Mouse (Mus musculus) fibroblast of lung, adult 2 months (primary cell): ENCODE results near the gene Adgrg7.

Experiments
- DNase-seq: peaks from one replicate; pipeline ENCODE4 v3.0.0-alpha.2; 2011; ENCODE audit warnings: low read depth

Gene Adgrg7

DNA sequence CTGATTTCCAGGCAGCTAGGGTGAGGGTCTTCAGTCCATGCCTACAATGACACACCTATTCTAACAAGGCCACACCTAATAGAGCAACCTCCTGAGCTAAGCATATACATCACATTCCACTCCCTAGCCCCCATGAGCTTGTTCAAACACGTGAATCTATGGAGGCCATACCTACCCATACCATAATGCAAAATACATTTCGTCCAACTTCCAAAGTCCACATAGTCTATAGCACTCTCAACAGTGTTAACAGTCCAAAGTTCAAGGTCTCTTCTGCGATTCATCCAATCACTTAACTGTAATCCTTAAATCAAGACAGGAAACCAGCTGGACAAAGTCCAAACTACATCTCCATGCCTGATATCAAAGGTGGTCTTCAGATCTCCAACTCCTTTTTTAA, 85.6 kb downstream of the Adgrg7 start:
- DNase-seq: no peak

DNA sequence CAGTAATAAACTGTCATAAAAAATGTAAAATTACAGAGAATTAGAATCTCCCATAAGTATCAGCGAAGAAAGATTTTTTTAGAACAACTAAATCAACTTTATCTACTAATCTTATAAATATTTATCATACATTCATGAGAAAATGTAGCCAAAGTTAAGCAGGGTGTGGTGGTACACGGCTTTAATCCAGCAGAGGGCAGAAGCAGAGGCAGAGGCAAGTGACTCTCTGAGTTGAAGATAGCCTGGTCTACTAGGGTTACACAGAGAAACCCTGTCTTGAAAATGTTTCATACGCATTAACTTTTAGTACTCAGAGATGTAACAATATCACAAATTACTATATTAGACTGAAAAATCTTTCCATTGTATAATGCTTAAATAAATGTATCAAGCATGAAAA, 89.9 kb downstream of the Adgrg7 start:
- no peak for DNase-seq

DNA sequence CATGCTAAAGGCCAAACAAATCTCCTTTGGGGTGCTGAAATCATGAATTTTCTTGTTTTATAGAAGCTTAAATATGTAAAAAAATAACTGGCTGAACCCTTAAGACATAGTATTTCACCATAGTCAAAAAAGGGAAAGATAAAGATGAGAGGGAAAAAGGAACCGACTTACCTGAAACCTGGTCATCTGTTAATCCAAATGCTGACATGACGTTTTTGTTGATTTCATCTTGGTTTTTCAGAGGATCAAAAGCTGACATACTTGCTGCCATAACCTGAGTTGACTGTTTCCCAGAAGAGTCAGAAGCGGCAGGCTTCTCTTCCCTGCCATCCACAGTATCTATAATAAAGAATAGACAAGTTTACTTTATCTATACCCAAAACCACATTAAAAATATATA, 94.8 kb downstream of the Adgrg7 start:
- DNase-seq: no peak

DNA sequence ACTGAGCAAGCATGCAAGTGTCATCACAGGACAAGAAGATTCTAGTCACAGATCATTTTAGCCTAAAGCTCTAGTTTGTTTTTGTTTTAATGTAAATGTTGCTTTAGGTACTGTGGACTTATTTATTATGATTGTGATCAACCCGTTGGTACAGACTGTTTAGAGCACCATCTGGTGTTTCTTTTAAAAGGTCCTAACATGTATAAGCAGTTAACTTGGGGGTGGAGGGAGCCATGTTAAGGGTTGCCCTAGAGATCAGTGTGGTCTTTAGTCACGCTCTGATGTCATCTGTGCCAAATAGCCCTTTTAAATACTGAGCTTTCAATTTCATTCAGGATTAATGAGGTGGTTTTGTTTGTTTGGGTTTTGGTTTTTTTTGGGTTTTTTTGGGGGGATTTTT, 99.2 kb downstream of the Adgrg7 start:
- DNase-seq: no peak

DNA sequence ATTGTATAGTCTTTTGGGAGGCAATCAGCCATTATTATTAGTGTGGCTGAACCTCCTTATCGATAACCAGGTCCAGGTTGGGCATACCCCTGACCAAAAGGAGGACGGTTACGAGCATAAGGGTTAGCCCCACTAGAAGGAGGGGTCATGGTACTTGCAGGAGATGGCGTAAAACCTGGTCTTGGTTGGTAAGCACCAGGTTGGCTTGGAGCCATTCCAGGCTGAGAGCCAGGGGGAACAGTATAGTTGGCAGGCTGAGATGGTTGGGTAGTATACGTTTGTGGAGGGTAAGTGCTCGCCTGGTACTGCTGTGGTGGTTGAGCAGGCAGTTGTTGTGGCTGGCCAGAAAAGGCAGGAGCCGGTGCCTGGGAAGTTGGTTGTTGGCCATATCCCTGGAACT, 104.9 kb downstream of the Adgrg7 start:
- no peak for DNase-seq

DNA sequence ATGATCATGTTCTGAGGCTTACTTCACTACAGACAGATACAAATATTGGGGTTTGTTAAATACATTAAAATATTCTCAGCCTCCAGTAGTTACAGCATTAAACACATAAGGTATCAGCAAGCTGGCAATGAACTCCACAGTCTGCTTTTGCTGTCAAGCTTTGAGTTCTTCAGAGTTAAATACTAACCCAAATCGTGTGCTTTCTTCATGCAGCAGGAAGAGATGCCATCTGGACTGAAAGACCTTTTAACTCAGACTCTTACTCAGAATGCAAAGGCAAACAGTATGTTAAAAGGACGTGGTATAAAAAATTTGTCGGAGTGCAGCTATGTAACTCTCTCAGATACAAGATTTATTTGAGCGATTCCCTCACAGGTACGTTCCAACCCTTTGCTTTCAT, 108.9 kb downstream of the Adgrg7 start:
- no peak for DNase-seq

DNA sequence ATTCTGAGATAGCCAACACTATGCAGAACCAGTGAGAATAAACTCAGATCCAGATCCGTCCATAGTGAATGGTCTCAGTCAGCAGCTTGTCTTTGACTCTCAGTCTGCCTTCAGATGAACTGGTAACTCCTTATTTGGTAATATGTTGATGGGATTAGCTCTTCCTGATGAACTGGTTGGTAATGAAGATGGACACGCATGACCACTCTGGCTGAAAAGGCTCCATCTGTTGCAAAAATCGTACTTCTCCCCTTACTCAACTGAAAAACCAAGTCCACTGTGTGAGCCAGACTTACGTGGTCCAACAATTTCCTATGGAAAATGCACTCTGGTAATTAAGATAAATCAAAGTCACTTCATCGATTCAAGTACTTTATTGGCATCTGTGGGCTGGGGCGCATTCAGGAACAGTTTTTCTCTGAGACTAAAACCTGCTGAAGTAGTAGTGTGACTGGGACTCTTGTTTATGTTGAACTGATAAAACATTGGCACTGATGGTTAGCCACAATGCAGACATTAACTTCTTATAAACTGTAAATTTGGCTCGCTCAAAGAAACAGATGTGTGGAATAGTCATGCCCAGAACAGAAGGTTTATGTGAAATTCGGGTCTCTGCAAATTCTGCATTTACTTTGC, 114.5 kb downstream of the Adgrg7 start:
- DNase-seq: no peak

DNA sequence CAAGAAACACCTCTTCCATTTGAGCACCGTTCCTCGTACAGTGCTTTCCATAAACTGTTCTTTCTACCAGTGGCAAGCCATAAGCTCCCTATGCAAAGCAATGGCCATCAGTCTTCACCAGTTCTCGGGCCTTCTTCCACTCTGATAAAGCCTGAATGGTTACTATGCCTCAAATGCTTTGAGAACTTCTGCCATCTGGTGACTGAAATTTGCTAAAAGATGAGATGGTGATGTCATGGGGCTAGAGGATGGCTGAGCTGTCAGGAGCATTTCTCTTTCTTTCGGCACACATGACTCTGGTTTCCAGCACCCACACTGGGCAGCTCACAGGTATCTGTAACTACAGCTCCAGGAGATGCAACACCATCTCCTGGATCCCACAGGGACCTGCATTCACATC, 118.5 kb downstream of the Adgrg7 start:
- DNase-seq: peak; percentile 25
